Mouse (Mus musculus) liver, embryonic 16.5 days (tissue): ENCODE data around the gene 9330159F19Rik. TPM values are rescaled to one million over a fixed set of nuclear protein-coding genes. Genes with fewer than 3 reads are reported as not detected.

Experiments used
- ATAC-seq: fragments of 200-750 bp; cut with Nextera tagmentation; 2 replicates; pipeline ENCODE4 v1.8.0; 2017; ENCODE audit warnings: low read depth, mild to moderate bottlenecking, moderate number of reproducible peaks, moderate library complexity
- H3K27ac ChIP-seq: fragments of 300-500 bp; sonication (generic); 2 replicates; pipeline ENCODE4 v1.5.1; 2014; ENCODE audit warnings: mild to moderate bottlenecking, low read length
- H3K27me3 ChIP-seq: fragments of 300-500 bp; sonication (generic); 2 replicates; pipeline ENCODE4 v1.6.1; 2014; ENCODE audit warnings: low read depth, low read length, mixed read lengths; ENCODE audit not compliant: control insufficient read depth, insufficient read depth
- H3K36me3 ChIP-seq: fragments of 300-500 bp; sonication (generic); 2 replicates; pipeline ENCODE4 v1.6.1; 2014; ENCODE audit warnings: mild to moderate bottlenecking; ENCODE audit not compliant: control insufficient read depth, insufficient read depth
- H3K4me1 ChIP-seq: fragments of 300-500 bp; sonication (generic); 2 replicates; pipeline ENCODE4 v1.6.1; 2014; ENCODE audit warnings: low read depth, low read length, mixed read lengths; ENCODE audit not compliant: control insufficient read depth
- H3K4me2 ChIP-seq: fragments of 300-500 bp; sonication (generic); 2 replicates; pipeline ENCODE4 v1.6.1; 2014; ENCODE audit warnings: low read depth, low read length, mixed read lengths
- H3K4me3 ChIP-seq: fragments of 300-500 bp; sonication (generic); 2 replicates; pipeline ENCODE4 v1.5.1; 2014; ENCODE audit warnings: low read depth, mild to moderate bottlenecking, low read length
- H3K9ac ChIP-seq: fragments of 300-500 bp; sonication (generic); 2 replicates; pipeline ENCODE4 v1.6.1; 2014; ENCODE audit warnings: low read depth, low read length
- H3K9me3 ChIP-seq: fragments of 300-500 bp; sonication (generic); replicated peaks from 2 replicates; pipeline ENCODE4 v1.6.1; 2016; ENCODE audit warnings: low read length; ENCODE audit not compliant: control insufficient read depth
- whole genome bisulfite sequencing: fragments of 180-500 bp; shearing (Covaris S2); extraction: QIAGEN DNeasy Blood & Tissue Kit; methylation state at CpG from one replicate; pipeline ENCODE4 v1.1.7; 2014; ENCODE audit not compliant: insufficient replicate concordance; 5-methylcytosine and 5-hydroxymethylcytosine counted together
- polyA plus RNA-seq: library from polyadenylated mRNA; unstranded; fragments of >200 nt; fragmentation: Nextera tagmentation; extraction: Ambion mirVana; gene quantifications from 2 replicates; pipeline ENCODE4 v1.2.1, GENCODE M21; 2015

Gene 9330159F19Rik
- 0.04 TPM in 1 of 2 replicates, not detected in the other for polyA plus RNA-seq

- no peaks in the 10 kb centered on the region for H3K4me1 ChIP-seq
- no peaks in the 10 kb centered on the region for H3K27me3 ChIP-seq
- 10% methylated on average over 4 of the region's 4 CpGs for WGBS
- H3K9me3 ChIP-seq, result no peaks in the 10 kb centered on the region
- no peak within 1 kb of the TSS for H3K4me3 ChIP-seq
- no peak for ATAC-seq
- H3K27ac ChIP-seq, result no peak within 1 kb of the TSS
- H3K36me3 ChIP-seq, result no peaks in the 10 kb centered on the region
- no peak within 1 kb of the TSS for H3K4me2 ChIP-seq
- H3K9ac ChIP-seq, result no peak within 1 kb of the TSS
Observed at GRCm38 (mm10) chr10:29211453-29211852, at the start of gene 9330159F19Rik. 9330159F19Rik (plus strand) TSS chr10:29211606.

- no peak for ATAC-seq
- H3K36me3 ChIP-seq, result no peaks in the 10 kb centered on the region
- H3K4me3 ChIP-seq, result no peak overlapping the region
- no peaks in the 10 kb centered on the region for H3K27me3 ChIP-seq
- no peaks in the 10 kb centered on the region for H3K9me3 ChIP-seq
- H3K4me1 ChIP-seq, result no peaks in the 10 kb centered on the region
- no peak overlapping the region for H3K27ac ChIP-seq
- H3K4me2 ChIP-seq, result no peak overlapping the region
- no peak overlapping the region for H3K9ac ChIP-seq
- 45% methylated on average over 2 of the region's 2 CpGs for WGBS
Observed at GRCm38 (mm10) chr10:29161664-29162063, 49.7 kb upstream of the 9330159F19Rik start.

DNA sequence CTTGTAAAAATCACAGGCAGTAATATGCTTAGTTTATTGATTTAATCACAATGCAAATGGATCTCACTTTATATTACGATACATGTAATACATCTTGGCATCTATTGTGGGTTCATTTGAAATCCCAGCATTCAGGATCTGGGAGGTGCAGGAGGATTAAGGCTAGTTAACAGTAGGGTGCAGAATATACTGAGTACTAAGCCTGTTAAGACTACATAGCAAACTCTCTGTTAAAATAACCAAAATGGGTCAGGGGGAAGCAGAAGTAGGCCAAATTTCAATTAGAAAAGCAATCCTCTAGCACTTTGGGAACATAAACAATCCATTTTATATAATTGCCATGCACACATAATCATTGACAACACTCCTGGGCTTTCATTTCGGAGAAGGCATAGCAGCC, 37.6 kb upstream of the 9330159F19Rik start:
- no peaks in the 10 kb centered on the region for H3K27me3 ChIP-seq
- ATAC-seq, result no peak
- no peak overlapping the region for H3K27ac ChIP-seq
- WGBS, result 46% methylated on average over 2 of the region's 2 CpGs
- H3K4me3 ChIP-seq, result no peak overlapping the region
- H3K4me1 ChIP-seq, result no peaks in the 10 kb centered on the region
- no peaks in the 10 kb centered on the region for H3K9me3 ChIP-seq
- no peak overlapping the region for H3K4me2 ChIP-seq
- H3K9ac ChIP-seq, result no peak overlapping the region
- H3K36me3 ChIP-seq, result no peaks in the 10 kb centered on the region

DNA sequence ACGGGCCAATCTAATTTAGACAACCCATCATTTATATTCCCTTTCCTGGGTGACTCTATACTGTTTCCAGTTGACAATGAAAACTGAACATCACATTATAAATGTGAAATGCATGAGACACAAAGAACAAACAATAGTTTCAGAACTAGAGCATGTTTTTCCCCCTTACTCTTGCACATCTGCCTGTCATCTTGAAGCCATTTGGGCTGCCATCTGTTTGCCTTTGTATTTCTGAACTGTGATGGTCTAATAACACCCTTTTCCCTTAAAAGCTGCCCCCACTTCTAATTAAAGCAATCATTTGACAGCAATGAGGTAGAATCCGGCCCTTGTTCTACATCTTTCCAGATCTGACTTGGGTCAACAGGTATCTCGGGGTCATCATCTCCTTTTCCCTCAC, 35.8 kb upstream of the 9330159F19Rik start:
- WGBS, result 45% methylated on average over 3 of the region's 3 CpGs

DNA sequence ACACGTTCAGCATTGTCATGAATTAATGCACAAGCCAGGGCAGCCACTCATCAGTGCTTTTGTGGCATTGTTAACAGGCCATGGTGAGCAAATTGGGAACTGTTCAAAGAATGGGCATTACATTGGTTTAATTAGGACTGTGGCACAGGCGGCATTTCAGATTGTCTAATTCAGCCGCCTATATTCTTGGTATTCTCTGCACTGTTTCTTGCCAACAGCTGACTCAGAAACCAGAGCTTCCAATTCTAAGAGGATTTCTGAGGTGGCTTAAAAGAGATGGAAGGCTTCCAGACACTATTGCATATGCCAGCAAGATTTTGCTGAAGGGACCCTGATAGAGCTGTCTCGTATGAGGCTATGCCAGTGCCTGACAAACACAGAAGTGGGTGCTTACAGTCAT, 34.5 kb upstream of the 9330159F19Rik start:
- H3K4me3 ChIP-seq, result no peak overlapping the region
- no peak overlapping the region for H3K4me2 ChIP-seq
- H3K27ac ChIP-seq, result no peak overlapping the region
- no peak overlapping the region for H3K9ac ChIP-seq
- H3K4me1 ChIP-seq, result no peaks in the 10 kb centered on the region
- 66% methylated on average over 4 of the region's 4 CpGs for WGBS
- no peaks in the 10 kb centered on the region for H3K27me3 ChIP-seq
- H3K36me3 ChIP-seq, result no peaks in the 10 kb centered on the region
- no peak for ATAC-seq
- H3K9me3 ChIP-seq, result no peaks in the 10 kb centered on the region

More for the DNA sequence above, 35.8 kb upstream of the 9330159F19Rik start:
- ATAC-seq, result no peak
- H3K36me3 ChIP-seq, result no peaks in the 10 kb centered on the region
- H3K27ac ChIP-seq, result no peak overlapping the region
- no peaks in the 10 kb centered on the region for H3K27me3 ChIP-seq
- H3K4me2 ChIP-seq, result no peak overlapping the region
- no peak overlapping the region for H3K4me3 ChIP-seq
- no peaks in the 10 kb centered on the region for H3K9me3 ChIP-seq
- no peaks in the 10 kb centered on the region for H3K4me1 ChIP-seq
- no peak overlapping the region for H3K9ac ChIP-seq

DNA sequence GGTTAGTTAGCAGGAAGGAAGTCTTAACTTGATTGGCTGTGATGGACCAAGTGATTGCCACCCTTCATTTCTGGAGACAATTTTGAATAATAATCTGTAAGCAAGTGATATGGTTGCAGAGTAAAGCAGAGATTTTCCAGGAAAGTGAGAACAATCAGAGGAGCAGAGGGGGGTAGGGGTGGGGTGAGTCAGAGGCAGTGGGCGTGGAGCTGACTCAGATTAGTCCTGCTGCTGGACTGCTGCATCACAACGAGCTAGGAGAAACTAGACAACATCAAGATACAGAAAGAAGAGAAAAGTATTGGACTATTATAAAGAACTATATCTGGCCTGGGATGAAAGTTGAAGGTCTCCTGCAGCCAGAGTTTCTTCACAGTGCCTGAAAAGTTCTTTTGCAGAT, 33.4 kb upstream of the 9330159F19Rik start:
- Histone ChIP-seq H3K4me3 (no peak overlapping the region), H3K4me2 (no peak overlapping the region), H3K9me3 (no peaks in the 10 kb centered on the region), H3K27me3 (no peaks in the 10 kb centered on the region), H3K4me1 (no peaks in the 10 kb centered on the region), H3K9ac (no peak overlapping the region), H3K36me3 (no peaks in the 10 kb centered on the region), H3K27ac (no peak overlapping the region)
- 32% methylated on average over 2 of the region's 2 CpGs for WGBS
- no peak for ATAC-seq

- 73% methylated on average over 3 of the region's 3 CpGs for WGBS
- no peak overlapping the region for H3K27ac ChIP-seq
- H3K9me3 ChIP-seq, result no peaks in the 10 kb centered on the region
- no peak overlapping the region for H3K4me2 ChIP-seq
- no peaks in the 10 kb centered on the region for H3K36me3 ChIP-seq
- H3K4me1 ChIP-seq, result no peaks in the 10 kb centered on the region
- no peak for ATAC-seq
- no peaks in the 10 kb centered on the region for H3K27me3 ChIP-seq
- H3K9ac ChIP-seq, result no peak overlapping the region
- no peak overlapping the region for H3K4me3 ChIP-seq
Observed at GRCm38 (mm10) chr10:29180210-29180609, 31.2 kb upstream of the 9330159F19Rik start.

- 63% methylated on average over 2 of the region's 2 CpGs for WGBS
- no peak overlapping the region for H3K27ac ChIP-seq
- H3K36me3 ChIP-seq, result no peaks in the 10 kb centered on the region
- no peak overlapping the region for H3K4me3 ChIP-seq
- H3K4me1 ChIP-seq, result no peaks in the 10 kb centered on the region
- no peak overlapping the region for H3K4me2 ChIP-seq
- no peaks in the 10 kb centered on the region for H3K9me3 ChIP-seq
- no peak overlapping the region for H3K9ac ChIP-seq
- H3K27me3 ChIP-seq, result no peaks in the 10 kb centered on the region
- no peak for ATAC-seq
Observed at GRCm38 (mm10) chr10:29181046-29181445, 30.4 kb upstream of the 9330159F19Rik start.

DNA sequence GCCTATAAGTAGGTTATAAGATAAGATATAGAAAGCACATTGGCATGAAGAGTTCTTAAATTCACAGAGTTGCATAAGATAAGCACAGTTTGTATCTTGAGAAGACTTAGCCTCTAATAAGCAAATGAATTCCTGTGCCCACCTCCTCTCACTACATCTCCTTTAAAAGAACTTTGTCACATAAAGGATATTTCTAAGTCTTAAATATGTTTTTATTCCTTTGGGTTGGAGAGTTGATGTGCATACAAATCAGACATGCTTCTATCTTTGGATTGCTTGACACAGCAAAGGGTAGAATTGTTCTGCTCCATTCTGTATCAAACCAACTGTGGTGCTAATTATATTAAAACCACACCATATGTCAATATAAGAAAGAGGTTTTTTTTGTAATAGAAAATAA, 17.6 kb upstream of the 9330159F19Rik start:
- Histone ChIP-seq H3K4me2 (no peak overlapping the region), H3K36me3 (no peaks in the 10 kb centered on the region), H3K9me3 (no peaks in the 10 kb centered on the region; the same call in 1 of the 2 replicates), H3K27me3 (no peaks in the 10 kb centered on the region), H3K4me1 (no peaks in the 10 kb centered on the region), H3K4me3 (no peak overlapping the region), H3K27ac (no peak overlapping the region), H3K9ac (no peak overlapping the region)
- ATAC-seq, result no peak
